Mouse (Mus musculus): ENCODE data around the gene A830031A19Rik.
A peak's percentile ranks its signal among the peaks of the same experiment; 100 is the strongest.

The A830031A19Rik gene

GRCm38 (mm10) chr11:24095656-24096353 lies 21.0 kb upstream of the A830031A19Rik start:
- no peak for DNase-seq (ENCODE audit: low spot score in 2 of 2)

GRCm38 (mm10) chr11:24095236-24095635 lies 20.4 kb upstream of the A830031A19Rik start:
- DNase-seq (ENCODE audit: low spot score in 2 of 2) = no peak

DNA sequence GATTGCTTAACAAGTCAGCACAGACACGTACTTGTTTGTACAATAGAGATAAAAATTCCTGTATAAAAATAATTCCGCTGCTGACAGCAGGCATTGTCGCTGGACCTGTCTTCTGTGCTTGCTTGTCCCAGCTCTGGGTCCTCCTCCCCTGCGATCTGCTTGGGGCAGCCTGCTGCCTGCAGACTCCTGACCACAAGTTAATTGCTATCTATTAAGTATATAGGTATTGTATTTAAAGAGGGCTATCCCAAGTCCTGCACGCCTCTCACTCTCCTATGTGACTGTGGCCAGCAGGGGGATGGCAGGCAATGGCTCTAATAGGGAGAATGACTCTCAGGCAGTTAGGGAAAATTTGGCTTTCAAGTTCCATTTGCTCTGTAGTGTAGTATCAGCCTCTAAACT lies 19.2 kb upstream of the A830031A19Rik start:
- DNase-seq (ENCODE audit: low spot score in 2 of 2) = peak; percentile 14 to 33

DNA sequence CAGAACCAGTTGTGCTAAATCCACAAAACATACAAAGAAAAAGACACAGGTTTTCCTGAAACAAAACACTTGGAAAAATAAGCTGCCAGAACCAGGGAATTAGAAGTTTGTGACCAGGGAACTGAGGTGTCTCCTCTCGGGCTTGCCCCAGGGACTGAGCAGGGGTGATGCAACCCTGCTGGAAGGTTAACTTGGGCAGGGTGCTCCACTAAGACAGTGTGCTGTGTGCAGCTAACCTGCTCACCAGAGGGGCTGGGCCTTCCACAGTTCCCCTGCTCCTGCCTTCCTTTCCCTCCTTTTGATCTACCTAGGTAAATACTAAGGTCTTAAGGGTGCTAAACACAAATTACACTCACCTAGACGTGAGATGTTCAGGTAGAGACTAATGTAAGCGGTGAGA lies 17.8 kb upstream of the A830031A19Rik start:
- DNase-seq (ENCODE audit: low spot score in 2 of 2) = no peak

- no peak for DNase-seq (ENCODE audit: low spot score in 2 of 2)
Measured at GRCm38 (mm10) chr11:24091393-24092080, 16.7 kb upstream of the A830031A19Rik start.

DNA sequence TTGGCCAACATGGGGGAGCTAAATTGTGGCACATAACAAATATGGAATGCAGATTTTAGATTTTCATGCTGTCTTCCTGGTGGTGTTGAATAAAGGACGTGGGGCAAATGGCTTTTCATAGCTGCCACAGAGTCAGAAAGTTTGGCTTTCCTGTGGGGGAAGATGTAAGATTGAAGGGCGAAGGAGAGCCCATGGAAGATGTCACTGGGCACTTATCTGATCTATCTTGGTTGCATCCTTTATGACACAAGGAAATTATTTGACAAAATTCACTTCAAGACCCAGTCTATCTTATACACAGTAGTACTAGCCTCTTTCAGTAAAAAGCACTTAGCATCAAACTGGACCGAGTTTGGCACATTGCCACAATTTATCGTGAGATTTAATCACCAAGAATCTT lies 15.6 kb upstream of the A830031A19Rik start:
- DNase-seq (ENCODE audit: low spot score in 2 of 2) = no peak

DNA sequence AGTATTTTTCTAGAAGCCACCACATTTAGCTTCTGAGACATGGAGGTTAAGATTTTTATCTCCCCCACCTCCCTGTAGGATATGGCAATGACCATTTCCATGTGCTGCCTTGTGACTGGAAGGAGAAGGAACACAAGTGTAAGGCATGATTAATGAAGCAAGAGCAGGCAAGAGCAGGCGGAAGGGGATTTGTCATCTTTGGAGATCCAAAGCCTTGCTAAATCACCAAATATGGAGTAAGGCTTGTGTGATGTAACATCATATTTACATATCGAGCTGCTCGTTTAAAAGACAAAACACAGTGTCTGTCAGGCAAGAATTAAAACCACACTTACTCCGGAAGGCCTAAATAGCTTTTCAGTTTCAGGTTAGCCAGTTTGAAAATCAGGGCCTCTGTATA lies 12.2 kb upstream of the A830031A19Rik start:
- DNase-seq (ENCODE audit: low spot score in 2 of 2) = no peak

- no peak for DNase-seq (ENCODE audit: low spot score in 2 of 2)
Measured at GRCm38 (mm10) chr11:24085986-24086385, 11.1 kb upstream of the A830031A19Rik start.

- no peak for DNase-seq (ENCODE audit: low spot score in 2 of 2)
Measured at GRCm38 (mm10) chr11:24084590-24084989, 9.7 kb upstream of the A830031A19Rik start.

- no peak for DNase-seq (ENCODE audit: low spot score in 2 of 2)
Measured at GRCm38 (mm10) chr11:24084077-24084476, 9.2 kb upstream of the A830031A19Rik start.

- DNase-seq (ENCODE audit: low spot score in 2 of 2) = no peak
Measured at GRCm38 (mm10) chr11:24083423-24083822, 8.6 kb upstream of the A830031A19Rik start.

GRCm38 (mm10) chr11:24083076-24083405 lies 8.2 kb upstream of the A830031A19Rik start:
- no peak for DNase-seq (ENCODE audit: low spot score in 2 of 2)

GRCm38 (mm10) chr11:24082385-24083075 lies 7.7 kb upstream of the A830031A19Rik start:
- no peak for DNase-seq (ENCODE audit: low spot score in 2 of 2)

DNA sequence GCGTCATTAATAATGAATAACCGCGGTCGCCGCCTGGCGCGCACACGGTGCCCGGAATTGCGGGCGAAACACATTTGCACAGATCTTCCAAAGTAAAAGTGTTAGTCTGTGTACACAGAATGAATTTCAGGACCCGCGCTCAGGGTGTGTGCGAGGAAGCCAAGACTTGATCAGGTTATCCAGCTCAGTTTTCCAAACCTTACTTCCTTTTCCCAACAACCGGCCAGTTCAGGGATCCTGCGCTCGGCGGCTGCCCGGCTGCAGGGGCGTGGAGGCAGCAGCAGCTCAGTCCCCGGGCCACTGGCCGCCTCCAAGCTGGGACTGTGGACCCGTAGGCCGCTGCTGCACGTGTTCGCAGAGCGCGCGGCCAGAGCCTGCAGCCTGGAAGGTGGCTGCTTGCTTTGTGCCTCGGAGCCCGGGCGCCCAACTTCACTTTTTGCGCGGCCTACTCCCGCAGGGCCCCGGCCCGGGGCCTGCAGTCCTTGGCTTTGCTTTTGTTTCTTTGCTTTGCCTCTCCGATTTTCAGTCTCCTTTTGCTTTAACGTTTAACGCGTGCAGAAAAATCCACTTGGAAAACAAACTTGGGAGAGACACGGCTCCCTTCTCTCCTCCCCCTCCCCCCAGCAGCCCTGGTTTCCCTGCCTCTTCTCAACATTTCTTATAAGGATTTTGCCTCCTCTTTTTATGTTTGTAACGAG lies 7.0 kb upstream of the A830031A19Rik start:
- peak; percentile 67 to 70 for DNase-seq (ENCODE audit: low spot score in 2 of 2)

DNA sequence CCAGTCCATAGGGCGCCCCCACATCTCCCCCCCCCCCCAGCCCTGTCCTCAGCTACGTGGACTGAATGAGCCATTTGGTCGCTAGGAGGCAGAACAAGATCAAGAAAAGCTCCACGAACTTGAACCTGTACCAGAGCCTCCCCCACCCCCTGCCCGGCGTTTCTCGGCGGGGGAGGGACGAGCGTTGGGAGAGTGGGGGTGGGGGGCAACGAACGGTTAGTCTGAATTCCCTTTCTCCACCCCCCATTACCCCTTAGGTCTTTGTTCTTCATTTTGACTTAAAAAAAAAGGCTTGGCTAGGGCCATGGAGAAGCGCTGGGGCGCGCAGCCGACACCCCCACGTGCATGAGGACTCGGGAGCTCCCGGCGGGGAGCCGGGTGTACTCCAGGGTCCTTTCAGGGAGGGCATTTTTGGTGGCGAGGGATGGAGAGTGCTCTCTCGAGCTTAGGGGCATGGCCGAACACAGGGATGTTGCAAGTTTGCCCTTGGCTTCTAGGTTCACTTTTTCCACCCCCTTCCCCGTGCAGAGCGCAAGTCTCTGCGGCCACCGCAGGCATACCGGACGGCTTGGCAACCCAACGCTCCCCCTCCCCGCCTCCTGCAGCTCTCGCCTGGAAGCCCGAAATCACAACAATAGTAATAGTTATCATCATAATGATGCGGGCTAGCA lies 6.3 kb upstream of the A830031A19Rik start:
- peak; percentile 71 to 79 for DNase-seq (ENCODE audit: low spot score in 2 of 2)

GRCm38 (mm10) chr11:24080541-24080940 lies 5.7 kb upstream of the A830031A19Rik start:
- peak; percentile 70 to 76 for DNase-seq (ENCODE audit: low spot score in 2 of 2)

DNA sequence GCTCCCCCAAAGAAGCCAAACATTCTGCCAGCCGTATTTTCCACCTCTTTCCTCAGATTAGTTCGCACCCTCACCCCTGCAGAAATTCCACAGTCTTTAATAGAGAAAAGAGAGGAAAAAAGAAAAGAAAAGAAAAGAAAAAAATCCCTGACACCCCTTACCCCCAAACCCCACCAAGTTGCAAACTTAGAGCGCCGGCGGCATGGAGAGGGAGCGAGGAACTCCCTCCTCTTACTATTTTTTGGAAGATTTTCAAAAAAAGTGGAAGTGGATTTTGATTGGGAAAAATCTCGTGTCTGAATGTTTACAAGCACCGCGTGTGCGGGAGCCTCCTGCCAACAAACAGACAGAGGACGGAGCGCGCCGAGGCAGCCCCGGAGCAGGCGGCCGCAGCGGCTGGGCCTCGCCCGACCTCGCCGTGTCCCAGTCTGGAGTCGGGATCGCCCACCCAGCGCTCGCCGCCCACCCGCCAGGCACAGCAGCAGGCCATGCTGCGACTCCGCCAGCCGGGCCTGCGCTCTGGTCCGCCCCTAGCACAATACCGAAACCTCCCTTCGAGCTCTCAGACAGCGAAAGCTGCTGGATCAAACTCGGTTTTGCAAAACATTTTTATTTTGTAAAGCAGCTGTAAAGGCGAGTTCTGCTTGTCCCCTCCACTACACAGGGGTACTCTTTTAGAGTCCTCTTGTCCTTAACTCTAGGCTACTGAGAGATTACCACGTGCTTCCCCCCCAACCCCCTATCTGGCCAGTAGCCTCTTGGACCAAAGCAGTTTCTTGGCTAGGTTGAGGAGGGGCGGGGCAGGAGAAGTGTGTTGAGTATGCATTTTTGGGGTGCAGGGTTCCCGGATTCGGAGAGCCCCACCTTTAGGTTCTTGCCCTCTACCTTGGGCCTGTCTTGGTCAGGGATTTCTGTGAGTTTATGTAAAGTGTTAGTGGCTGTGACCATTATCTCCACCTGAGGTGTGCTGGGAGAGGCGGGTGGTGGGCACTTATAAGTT lies 4.8 kb upstream of the A830031A19Rik start:
- peak; percentile 64 to 68 for DNase-seq (ENCODE audit: low spot score in 2 of 2)

GRCm38 (mm10) chr11:24078706-24079316 lies 4.0 kb upstream of the A830031A19Rik start:
- peak; percentile 73 to 74 for DNase-seq (ENCODE audit: low spot score in 2 of 2)

GRCm38 (mm10) chr11:24077795-24078705 lies 3.2 kb upstream of the A830031A19Rik start, which contains the start of gene Bcl11a:
TSS of gene Bcl11a (plus strand) at chr11:24078056.
- peak; percentile 50 to 58 for DNase-seq (ENCODE audit: low spot score in 2 of 2)

Measured in spleen, postnatal 10 days (tissue).